ENCODE assay signal across 13 mouse cellular contexts in genomic region chr11:34063702-34064485, GRCm38 (mm10). TPM values are rescaled to one million over a fixed set of nuclear protein-coding genes. Genes with fewer than 3 reads are reported as not detected.
DNase-seq lines count a peak whose midpoint lies in the region; ATAC-seq lines count a peak whose summit lies in the region.
"Had no signal": no experiment of that assay in that cellular context is flagged by ENCODE, and none has a peak within 500 bp of the region (broad histone marks: within the 10 kb centered on the region; RNA-seq: fewer than 3 reads in every experiment).

No protein-coding gene starts in this region.

- H3K4me1 ChIP-seq in heart, embryonic 11.5 days (ENCODE audit: control insufficient read depth, insufficient read depth, low read length) = 0 out of 2 replicates have a peak, but pooled peaks cover 5% of the 10 kb centered on the region
- H3K4me1 ChIP-seq: midbrain, embryonic 15.5 days; stomach, embryonic 15.5 days had no signal

- no peaks in the 10 kb centered on the region for H3K27me3 ChIP-seq in heart, embryonic 11.5 days (ENCODE audit: control insufficient read depth, insufficient read depth, low read length)
- H3K27me3 ChIP-seq: embryonic facial prominence, embryonic 12.5 days; midbrain, embryonic 15.5 days; stomach, embryonic 15.5 days had no signal

- DNase-seq in heart, postnatal 4 days = no peak
- DNase-seq in ZHBTc4 (ENCODE audit: low read depth, low spot score) (peak; percentile 7), liver (peak; percentile 53)
- DNase-seq in spleen, postnatal 4 days (ENCODE audit: low spot score in 2 of 2) = peak; percentile 38 to 67
- no peak for DNase-seq in cerebellum, postnatal 14 days
- DNase-seq in frontal cortex, postnatal 36 days (ENCODE audit: low spot score in 2 of 2) = no peak

- no peaks in the 10 kb centered on the region for H3K36me3 ChIP-seq in heart, embryonic 11.5 days (ENCODE audit: control insufficient read depth, insufficient read depth, low read length)
- H3K36me3 ChIP-seq: embryonic facial prominence, embryonic 12.5 days; midbrain, embryonic 15.5 days; stomach, embryonic 15.5 days had no signal

- no peak overlapping the region for H3K4me3 ChIP-seq in heart, embryonic 11.5 days (ENCODE audit: low read depth, low read length)
- H3K4me3 ChIP-seq: embryonic facial prominence, embryonic 12.5 days; midbrain, embryonic 15.5 days; stomach, embryonic 15.5 days had no signal

- H3K9ac ChIP-seq in heart, embryonic 11.5 days (ENCODE audit: low read depth, low read length) = no peak overlapping the region
- H3K9ac ChIP-seq: embryonic facial prominence, embryonic 12.5 days; midbrain, embryonic 15.5 days; stomach, embryonic 15.5 days had no signal

- 38% methylated on average over 5 of the region's 5 CpGs for WGBS in heart, embryonic 11.5 days (ENCODE audit: insufficient replicate concordance)

- H3K27ac ChIP-seq in heart, embryonic 11.5 days (ENCODE audit: low read depth, low read length) = no peak overlapping the region
- H3K27ac ChIP-seq: embryonic facial prominence, embryonic 12.5 days; kidney, postnatal 0 days; midbrain, embryonic 15.5 days; stomach, embryonic 15.5 days had no signal

- 0 out of 2 replicates have a peak, but pooled peaks have one; percentile 35 for ATAC-seq in heart, embryonic 11.5 days (replicated peaks; ENCODE audit: insufficient number of reproducible peaks, low FRiP score, low TSS enrichment)
- no peak for ATAC-seq in erythroid progenitor cell, adult 5-6 weeks (replicated peaks; ENCODE audit: low FRiP score, poor library complexity, severe bottlenecking)
- ATAC-seq: midbrain, embryonic 15.5 days had no signal

- no peak overlapping the region for H3K4me2 ChIP-seq in heart, embryonic 11.5 days
- H3K4me2 ChIP-seq: embryonic facial prominence, embryonic 12.5 days; midbrain, embryonic 15.5 days; stomach, embryonic 15.5 days had no signal

- no peaks in the 10 kb centered on the region for H3K9me3 ChIP-seq in heart, embryonic 11.5 days (replicated peaks; ENCODE audit: control insufficient read depth, low read length)
- H3K9me3 ChIP-seq: embryonic facial prominence, embryonic 12.5 days; midbrain, embryonic 15.5 days; stomach, embryonic 15.5 days had no signal

RNA-seq across cellular contexts. Expression of gene Lcp2, which starts 17.2 kb away (rescaled TPM):
- polyA plus RNA-seq in heart, embryonic 11.5 days (2014; fragmentation: Nextera tagmentation; extraction: Ambion mirVana) = 1.7 and 1.9 TPM in 2 replicates
- 1 to 10 TPM in 1 of 2 experiments, under 1 TPM in 1; 0.88 to 1.6 TPM for total RNA-seq in heart, postnatal 4 days (2021)
- total RNA-seq in erythroid progenitor cell, adult 5-6 weeks (2015; ENCODE audit: low replicate concordance) = 40.0 and 41.9 TPM in 2 replicates
- 8.9 and 16.0 TPM in 2 replicates for total RNA-seq in erythroid progenitor cell, adult 5-6 weeks (2017; ENCODE audit: low replicate concordance)

RNA-seq across cellular contexts. Expression of gene 4930469K13Rik, which starts 34.5 kb away (rescaled TPM):
- 0.34 TPM in 1 of 2 replicates, not detected in the other for polyA plus RNA-seq in heart, embryonic 11.5 days (2014; fragmentation: Nextera tagmentation; extraction: Ambion mirVana)
- total RNA-seq in heart, postnatal 4 days (2021) = not detected
- not detected in 2 replicates for total RNA-seq in erythroid progenitor cell, adult 5-6 weeks (2015; ENCODE audit: low replicate concordance)
- not detected in 2 replicates for total RNA-seq in erythroid progenitor cell, adult 5-6 weeks (2017; ENCODE audit: low replicate concordance)
- total RNA-seq: ES-E14 had no signal
- polyA plus RNA-seq: embryonic facial prominence, embryonic 12.5 days; kidney, postnatal 0 days; midbrain, embryonic 15.5 days had no signal

Comparison
In these comparisons a context has a peak if more than half of its experiments do, and no peak if none do; other contexts are left out.
1. DNase-seq: peak in ZHBTc4 (single experiment), liver (single experiment) and spleen, postnatal 4 days (2 of 2); none in heart, postnatal 4 days (single experiment), cerebellum, postnatal 14 days (0 of 2) and frontal cortex, postnatal 36 days (0 of 2).